Mouse (Mus musculus) myocyte (in vitro differentiated cells): ENCODE data around the gene Fnbp1l.

Experiments
- E2F4 ChIP-seq: IDR thresholded peaks from one replicate; pipeline ENCODE4 v1.6.1; 2011; ENCODE audit warnings: mild to moderate bottlenecking, control low read depth, moderate library complexity; ENCODE audit not compliant: insufficient read depth
- MAX ChIP-seq: IDR thresholded peaks from one replicate; pipeline ENCODE4 v1.6.1; 2011; ENCODE audit warnings: low read depth, mild to moderate bottlenecking, control low read depth
- MYOD1 ChIP-seq, 3 experiments: IDR thresholded peaks; one replicate each; pipeline ENCODE4 v1.6.1; 2011; ENCODE audit warnings: control low read depth in 2 of 3, low read depth in 2 of 3, mild to moderate bottlenecking in 2 of 3, moderate library complexity in 1 of 3; ENCODE audit not compliant: insufficient read length in 2 of 3, control insufficient read depth in 1 of 3
- POLR2A ChIP-seq: IDR thresholded peaks from one replicate; pipeline ENCODE4 v1.6.1; 2011; ENCODE audit warnings: low read depth, mild to moderate bottlenecking, control low read depth, moderate library complexity; ENCODE audit not compliant: insufficient read length
- POLR2AphosphoS2 ChIP-seq: IDR thresholded peaks from one replicate; pipeline ENCODE4 v1.6.1; 2011; ENCODE audit warnings: low read depth, control low read depth; ENCODE audit not compliant: insufficient read length

DNA sequence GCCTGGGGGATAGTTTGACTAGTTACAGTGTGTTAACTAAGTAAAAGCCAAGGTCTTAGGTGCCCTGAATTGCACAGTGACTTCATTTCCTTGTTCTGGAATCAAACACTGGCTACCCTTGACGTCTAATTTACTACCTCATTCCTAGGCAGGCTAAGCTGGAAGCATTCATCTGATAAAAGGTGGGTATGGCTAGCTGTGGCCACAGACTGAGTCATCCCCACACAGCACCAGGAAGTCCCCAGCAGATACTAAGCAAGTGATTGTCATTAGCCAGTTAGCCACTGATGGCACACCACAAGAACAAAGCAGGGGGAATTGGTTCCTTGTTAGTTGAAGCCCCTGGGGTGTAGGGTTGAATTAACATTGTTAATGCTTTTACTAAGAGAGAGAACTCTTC is 98.2 kb downstream of the Fnbp1l start:
- TF ChIP-seq POLR2AphosphoS2 = no peak
- no peak for TF ChIP-seq MAX
- TF ChIP-seq POLR2A = no peak
- no peak for TF ChIP-seq MYOD1 (IDR thresholded peaks at IDR 0.05; ENCODE audit: control insufficient read depth in 1 of 3, insufficient read length in 2 of 3, low read depth in 2 of 3)
- no peak for TF ChIP-seq E2F4
